Mouse (Mus musculus) granulocyte monocyte progenitor cell, adult 5-6 weeks (primary cell): ENCODE results near the gene Tcap. TPM values are rescaled to one million over a fixed set of nuclear protein-coding genes. Genes with fewer than 3 reads are reported as not detected.

Experiments used
- ATAC-seq: replicated peaks from 2 replicates; pipeline ENCODE4 v1.8.0; 2016; ENCODE audit warnings: mild to moderate bottlenecking, moderate TSS enrichment, inconsistent platforms; ENCODE audit not compliant: poor library complexity, severe bottlenecking
- total RNA-seq, 2 experiments: library from RNA; stranded (forward) in 1 of 2; stranded (reverse) in 1 of 2; fragments of 200-712, 200-1000 nt in 1 of 2; fragments of >200 nt in 1 of 2; fragmentation: Nextera tagmentation in 1 of 2; gene quantifications; 2 replicates each; pipeline ENCODE4 v1.2.3; 2014 to 2017

Gene Tcap
- total RNA-seq, 2 experiments from 2014 or later: not detected

DNA sequence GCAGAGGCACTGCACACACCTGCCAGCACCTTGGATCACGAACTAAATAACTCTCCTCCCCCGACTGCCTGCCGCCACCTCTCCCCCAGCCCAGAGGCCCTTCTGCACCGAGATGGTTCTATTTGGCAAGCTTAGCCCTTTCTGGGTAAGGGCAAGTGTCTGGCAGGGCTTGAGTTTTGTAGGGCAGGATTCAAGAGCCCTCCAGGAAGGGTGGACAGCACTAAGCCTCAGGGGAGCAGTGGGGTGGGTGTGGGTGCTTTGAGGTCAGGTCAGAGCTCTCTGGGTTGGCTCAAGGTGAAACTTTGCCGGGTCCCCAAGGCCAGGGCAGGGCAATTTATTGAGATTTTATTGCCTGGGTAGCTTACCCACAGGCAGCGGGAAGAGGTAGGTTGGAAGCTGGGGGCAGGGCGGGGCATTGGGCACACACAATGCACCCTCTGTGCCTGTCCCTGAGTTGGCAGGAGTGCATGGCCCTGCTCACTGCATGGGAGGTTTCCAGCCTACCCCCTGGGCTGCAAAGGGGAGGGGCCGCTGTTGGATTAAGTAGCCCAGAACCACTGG lies 29.9 kb upstream of the Tcap start:
- ATAC-seq: no peak

DNA sequence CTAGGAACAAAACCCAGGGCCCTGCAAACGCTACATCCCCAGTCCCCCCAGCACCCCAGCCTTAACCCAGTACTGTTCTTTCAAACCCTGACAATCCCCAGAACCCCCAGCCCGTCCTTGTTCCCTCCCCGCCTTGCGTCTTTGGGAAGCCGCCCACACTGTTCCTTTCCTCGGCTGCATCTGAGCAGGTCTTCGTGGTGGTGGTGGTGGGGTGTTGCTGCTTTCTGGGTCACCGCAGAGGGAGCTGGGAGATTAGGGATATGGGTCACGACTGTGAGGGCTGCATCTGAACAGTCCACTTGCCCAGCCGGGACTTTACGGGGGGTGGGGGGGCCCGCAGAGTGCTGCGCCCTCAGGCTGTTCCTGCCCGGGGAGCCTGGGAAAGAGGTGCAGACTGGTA lies 29.2 kb upstream of the Tcap start:
- no peak for ATAC-seq

DNA sequence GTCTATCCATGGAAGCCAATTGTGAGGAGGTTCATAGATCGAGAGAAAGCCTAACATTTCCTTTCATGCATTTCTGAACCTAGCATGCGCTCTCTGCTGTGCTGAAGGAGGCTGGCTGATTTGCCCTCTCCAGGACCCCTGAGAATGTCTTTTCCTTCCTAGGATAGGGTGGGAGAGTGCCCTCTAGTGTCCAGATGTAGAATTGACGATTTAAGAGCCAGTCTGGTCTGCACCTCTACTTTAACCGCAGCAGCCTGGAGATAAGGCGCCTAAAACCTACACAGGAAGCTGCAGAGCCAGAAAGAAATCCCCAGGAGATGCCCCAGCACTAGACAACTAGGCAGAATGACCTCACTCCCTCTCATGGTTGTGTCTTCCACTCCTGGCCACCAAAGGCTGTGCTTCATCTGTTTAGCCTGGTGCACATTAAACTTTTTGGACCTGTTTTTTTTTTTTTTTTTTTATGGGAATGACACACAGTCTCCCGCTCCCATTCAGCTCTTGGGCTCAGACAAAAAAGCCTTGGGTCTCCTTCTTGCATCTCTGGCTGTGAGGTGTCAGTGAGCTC lies 27.8 kb upstream of the Tcap start:
- ATAC-seq: peak; percentile 60

DNA sequence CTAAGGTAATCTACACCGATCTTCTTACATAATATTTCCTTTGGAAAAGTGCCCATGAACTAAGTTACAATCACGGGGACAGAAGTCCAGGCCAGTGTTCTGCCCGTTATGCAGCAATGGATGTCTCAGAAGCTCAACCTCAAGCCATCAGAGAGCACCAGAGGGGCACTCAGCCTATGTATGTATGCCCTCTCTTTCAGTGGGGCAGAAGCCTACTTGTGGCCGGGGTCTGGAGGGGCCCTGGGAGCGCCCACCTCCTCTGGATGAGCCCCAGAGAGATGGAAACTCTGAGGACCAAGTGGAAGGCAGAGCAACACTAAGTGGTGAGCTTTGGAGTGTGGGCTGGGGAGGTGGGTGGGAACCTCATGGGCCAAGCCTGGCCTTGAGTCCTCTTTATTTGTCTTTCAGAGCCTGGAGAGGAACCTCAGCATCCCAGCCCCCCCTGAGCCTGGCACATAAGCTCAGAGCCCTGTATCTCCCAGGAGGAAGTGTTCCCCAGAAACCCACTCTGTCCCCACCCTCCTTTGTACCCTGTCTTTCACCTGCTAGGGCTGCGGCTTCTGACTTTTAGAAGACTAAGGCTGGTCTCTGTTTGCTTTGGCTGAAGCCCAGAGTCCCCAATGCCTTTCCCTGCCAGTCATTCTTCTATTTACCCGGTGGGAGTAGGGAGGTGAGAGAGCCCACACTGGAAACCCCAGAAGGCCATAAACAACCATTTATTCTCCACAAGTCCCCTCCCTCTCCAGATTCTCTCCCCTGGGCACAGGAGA lies 26.8 kb upstream of the Tcap start:
- ATAC-seq: no peak

DNA sequence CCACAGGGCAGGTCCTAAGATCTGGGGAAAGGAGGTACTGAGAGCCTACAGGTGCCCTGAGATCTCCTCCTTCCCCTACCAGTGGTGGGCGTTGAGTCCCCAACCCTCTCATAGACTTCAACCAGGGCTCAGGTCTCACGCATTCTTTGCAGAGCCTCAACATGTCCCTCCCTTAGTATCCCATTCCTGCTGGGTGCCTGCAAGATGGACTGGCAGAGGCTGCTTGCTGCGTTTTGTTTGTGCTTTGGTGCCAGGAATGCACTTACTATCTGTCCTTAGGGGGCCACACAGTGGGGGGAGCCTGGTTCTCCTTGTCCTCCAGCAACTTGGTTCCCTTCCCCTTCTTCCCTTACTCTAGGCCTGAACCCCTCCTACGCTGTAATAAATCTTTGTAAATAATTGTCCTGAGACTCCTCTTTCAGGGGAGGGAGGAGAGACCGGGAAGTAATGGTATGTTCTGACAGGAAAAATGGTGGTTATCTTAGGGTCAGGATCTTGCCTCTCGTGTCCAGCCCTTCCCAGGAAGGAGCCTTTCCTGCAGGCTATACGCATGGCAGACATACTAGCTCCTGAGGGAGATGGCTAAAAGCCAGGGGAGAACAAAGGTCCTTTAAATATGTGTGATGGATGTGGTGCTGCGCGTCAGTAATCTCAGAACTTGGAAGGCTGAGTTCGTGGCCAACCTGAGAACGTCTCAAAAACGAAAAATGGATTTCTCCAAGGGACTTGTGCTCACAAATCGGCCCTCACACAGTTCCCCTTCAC lies 26.0 kb upstream of the Tcap start:
- ATAC-seq: no peak

DNA sequence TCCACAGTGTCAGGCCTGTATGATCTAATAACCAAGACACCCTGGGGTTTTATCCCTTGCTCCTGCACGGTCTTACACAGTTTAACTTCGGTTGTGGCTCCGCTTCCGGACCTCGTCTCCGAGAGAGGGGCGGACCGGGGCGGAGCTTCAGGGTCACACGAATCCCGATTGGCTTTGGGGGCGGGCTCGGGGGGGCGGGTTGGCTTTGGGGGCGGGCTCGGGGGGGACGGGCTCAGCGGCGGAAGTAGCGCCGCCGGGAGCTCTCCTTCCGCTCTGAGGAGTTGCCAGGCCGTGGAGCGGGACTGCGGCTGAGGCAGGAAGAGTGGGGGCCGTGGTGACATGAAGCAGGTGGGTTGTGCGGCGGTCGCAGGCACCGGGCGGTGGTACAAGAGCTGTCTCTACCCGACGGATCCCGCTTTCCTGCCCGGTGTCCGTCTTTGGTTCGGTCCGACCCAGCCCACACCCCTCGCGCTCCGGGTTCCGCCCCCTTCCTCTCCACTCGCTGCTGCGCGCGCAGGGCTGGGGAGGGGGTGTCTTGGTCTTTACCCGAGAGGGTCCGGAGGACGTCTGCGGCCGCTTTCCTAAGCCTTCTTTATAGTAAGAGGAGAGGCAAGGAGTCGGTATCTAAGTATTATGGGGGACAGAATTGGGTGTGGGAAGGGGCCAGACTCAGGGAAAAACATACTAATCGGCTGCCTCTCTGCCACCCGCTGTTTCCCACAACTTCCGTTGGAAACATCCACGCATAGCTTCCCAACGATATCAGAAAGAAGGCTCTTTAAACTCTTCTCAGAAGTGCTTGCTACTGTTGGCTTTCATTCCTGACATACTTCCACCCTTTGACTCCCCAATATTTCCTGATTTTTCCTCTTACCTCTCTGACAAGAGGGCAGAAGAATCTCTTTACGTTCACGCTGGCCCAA lies 25.2 kb upstream of the Tcap start, which contains the start of gene Stard3:
TSS of gene Stard3 (plus strand) at position 208 of the 923 bp plus-strand sequence.
- peak; percentile 61 for ATAC-seq

DNA sequence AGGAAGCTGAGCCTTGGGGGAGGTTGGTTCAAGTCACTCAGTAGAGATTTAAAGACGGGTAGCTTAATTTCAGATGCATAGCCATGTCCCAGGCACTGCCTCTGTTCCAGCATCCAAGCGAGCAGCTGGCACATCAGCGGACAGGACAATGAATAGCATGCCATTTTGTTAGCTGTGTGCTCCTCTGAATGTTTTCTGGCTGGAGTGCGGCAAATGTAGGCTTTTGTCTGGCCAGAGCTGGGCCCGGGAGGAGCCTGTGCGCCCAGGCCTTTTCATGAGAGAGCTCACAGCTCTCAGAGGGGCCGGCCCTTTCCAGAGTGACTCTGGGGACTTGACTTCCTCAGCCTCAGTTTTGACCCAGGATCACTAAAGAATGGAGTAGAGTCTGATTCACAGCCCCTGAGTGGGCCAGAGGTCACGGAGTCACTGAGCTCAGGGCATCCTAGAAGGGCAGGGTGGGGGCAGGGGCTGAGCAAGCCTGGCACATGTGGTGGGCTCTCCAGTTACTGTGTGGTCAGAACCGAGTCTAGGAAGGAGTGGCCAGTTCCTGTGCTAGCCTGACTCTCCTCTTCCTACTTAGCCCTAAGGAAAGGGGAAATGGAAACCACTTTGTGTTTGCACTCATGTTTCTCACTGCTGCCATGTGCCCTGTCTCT lies 22.6 kb upstream of the Tcap start:
- ATAC-seq: peak; percentile 77

GRCm38 (mm10) chr11:98363817-98364216 lies 19.8 kb upstream of the Tcap start:
- no peak for ATAC-seq

DNA sequence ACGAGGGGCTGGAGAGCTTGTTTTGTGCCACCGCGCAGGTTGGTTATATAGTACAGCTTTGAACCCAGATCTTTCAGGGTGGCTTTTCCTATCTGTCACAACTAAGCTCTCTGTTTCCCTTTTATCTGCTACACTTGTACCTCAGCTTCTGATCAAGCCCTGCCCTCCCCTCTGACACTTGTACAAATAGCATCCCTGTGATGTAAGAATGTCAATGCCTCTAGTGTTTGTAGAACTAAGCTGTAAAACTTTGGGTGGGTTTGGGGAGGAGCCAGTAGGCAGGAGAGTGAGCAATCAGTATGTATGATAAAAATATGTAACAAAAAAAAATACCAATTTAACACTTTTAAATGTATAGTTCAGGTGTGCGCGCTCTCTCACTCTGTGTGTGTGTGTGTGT lies 19.2 kb upstream of the Tcap start:
- ATAC-seq: no peak

- ATAC-seq: peak; percentile 75
Observed at GRCm38 (mm10) chr11:98366290-98366689, 17.3 kb upstream of the Tcap start.

DNA sequence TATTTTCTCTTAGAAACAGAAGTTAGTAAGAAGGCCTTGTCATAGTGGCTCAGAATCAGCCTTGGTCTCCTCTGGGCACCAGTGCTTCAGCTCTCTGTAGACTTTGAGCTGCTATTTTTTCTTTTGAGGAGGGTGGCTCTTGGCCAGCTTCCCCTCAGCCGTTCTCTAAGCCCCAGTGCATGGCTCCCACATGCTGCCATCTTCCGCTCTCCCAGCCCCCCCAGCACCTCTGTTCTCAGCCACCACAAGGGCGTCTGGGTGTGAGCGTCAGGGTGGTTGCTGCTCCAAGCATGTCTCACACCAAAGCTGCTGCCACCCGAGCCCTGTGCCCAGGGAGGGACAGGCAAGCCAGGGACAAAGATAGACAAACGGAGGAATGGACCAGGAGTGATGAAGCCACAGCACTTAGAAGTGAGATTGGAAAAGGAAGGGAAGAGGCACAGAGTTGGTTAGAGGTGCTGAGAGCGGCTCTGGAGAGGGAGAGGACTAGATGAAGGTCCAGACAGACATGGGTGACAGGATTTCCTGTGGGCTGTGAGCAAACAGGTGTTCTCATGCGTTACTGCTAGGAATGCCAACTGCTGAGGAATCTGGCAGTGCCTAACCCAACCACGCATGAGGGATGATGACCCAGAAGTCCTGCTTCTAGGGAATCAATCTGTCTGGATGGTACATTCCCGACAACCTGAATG lies 16.3 kb upstream of the Tcap start:
- ATAC-seq: no peak

GRCm38 (mm10) chr11:98367863-98368186 lies 15.8 kb upstream of the Tcap start:
- no peak for ATAC-seq

DNA sequence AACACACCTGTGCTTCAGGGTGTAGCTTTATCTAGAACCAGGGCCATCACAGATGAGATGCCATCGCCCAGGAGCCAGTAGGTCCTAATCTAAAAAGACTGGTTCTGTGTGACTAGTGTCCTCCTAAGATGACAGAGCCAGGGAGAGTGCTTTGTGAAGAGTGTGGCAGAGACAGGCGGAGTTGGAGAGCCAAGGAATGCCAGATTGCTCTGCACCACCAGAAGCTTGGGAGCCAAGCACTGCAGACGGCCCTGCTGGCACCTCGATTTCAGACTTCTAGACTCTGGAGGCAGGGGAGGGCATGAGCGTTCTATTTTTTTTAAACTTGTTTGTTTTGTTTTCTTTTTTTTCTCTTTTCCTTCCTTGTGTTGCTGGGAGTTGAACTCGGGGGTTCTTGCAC lies 14.3 kb upstream of the Tcap start:
- no peak for ATAC-seq

DNA sequence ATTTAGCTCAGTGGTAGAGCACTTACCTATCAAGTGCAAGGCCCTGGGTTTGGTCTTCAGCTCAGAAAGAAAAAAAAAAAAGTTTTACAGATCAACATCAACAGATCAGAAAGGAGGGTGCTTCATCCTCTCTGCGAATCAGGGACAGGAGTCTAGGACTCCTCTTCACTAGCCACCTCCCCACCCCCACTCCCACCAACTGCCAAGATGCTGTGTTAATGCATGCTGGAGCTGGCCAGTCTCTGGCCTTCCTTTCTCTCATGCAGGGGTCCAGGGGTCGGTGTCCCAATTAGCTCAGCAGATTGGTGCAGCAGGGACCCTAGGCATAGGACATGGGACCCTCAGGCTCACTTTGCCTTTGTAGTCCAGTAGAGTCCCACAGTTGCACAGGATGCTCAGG lies 13.0 kb upstream of the Tcap start:
- ATAC-seq: no peak

GRCm38 (mm10) chr11:98371556-98372240 lies 11.9 kb upstream of the Tcap start:
- no peak for ATAC-seq

- peak; percentile 48 for ATAC-seq
Observed at GRCm38 (mm10) chr11:98372406-98372805, 11.2 kb upstream of the Tcap start.

- no peak for ATAC-seq
Observed at GRCm38 (mm10) chr11:98373244-98373643, 10.4 kb upstream of the Tcap start.

GRCm38 (mm10) chr11:98374266-98374665 lies 9.3 kb upstream of the Tcap start:
- ATAC-seq: no peak
